Mouse (Mus musculus) adrenal gland, postnatal 10 days (tissue): ENCODE results near the gene Lancl1. TPM values are rescaled to one million over a fixed set of nuclear protein-coding genes. Genes with fewer than 3 reads are reported as not detected.

ENCODE experiments used
- total RNA-seq, 2 experiments: library from RNA; stranded (reverse); gene quantifications; 2 replicates each; pipeline ENCODE4 v1.2.3; 2021

Gene Lancl1
- total RNA-seq, 2 experiments from 2014 or later = 48.0 to 49.9 TPM

Other genes starting within 250 kb of the Lancl1 start
- gene Kansl1l, start 221.3 kb downstream of the Lancl1 start, total RNA-seq = 10 to 100 TPM; 19.2 to 22.7 TPM
- 1,000 to 10,000 TPM; 1,546 to 1,636 TPM for gene Acadl, start 175.6 kb downstream of the Lancl1 start, total RNA-seq
- gene Myl1, start 93.5 kb downstream of the Lancl1 start, total RNA-seq = 1,000 to 10,000 TPM in 1 of 2 experiments, 100 to 1,000 TPM in 1; 431 to 1,399 TPM
- 100 to 1,000 TPM in 1 of 2 experiments, 10 to 100 TPM in 1; 44.6 to 143 TPM for gene Cps1, start 84.2 kb upstream of the Lancl1 start, total RNA-seq